Comparison of ENCODE assay signal across 13 mouse cellular contexts in genomic region chrX:112422998-112423397, GRCm38 (mm10). TPM values are rescaled to one million over a fixed set of nuclear protein-coding genes. Genes with fewer than 3 reads are reported as not detected.
DNase-seq lines count a peak whose midpoint lies in the region; ATAC-seq and TF ChIP-seq lines count a peak whose summit lies in the region.
"Not testable (repeated sequence)": the region's sequence is repeated elsewhere in the genome, so short reads cannot be mapped to it uniquely, and the experiment has no call there.
"Had no signal": no experiment of that assay in that cellular context is flagged by ENCODE, and none has a peak within 500 bp of the region (broad histone marks: within the 10 kb centered on the region; RNA-seq: fewer than 3 reads in every experiment).

No protein-coding gene starts in this region.

- ATAC-seq in lung, postnatal 0 days: not testable (repeated sequence)

- H3K27me3 ChIP-seq in lung, postnatal 0 days (replicated peaks; ENCODE audit: insufficient read depth, low read length): not testable (repeated sequence)

- H3K27ac ChIP-seq in lung, postnatal 0 days (ENCODE audit: low read length): not testable (repeated sequence)

- not testable (repeated sequence) for H3K4me3 ChIP-seq in lung, postnatal 0 days (ENCODE audit: low read depth, low read length)

- DNase-seq in MN1 (ENCODE audit: low spot score): peak; percentile 23
- DNase-seq in c-Kit-positive CD71-positive TER-119-positive erythroid progenitor cells, embryonic 14.5 days (ENCODE audit: low spot score): peak; percentile 27
- DNase-seq in fibroblast of lung, adult 2 months (ENCODE audit: low read depth): peak; percentile 1
- DNase-seq in hindlimb bud, embryonic 11.5 days (ENCODE audit: extremely low spot score, low read depth, low spot score): peak; percentile 35
- DNase-seq in layer of hippocampus, postnatal 10 days (ENCODE audit: low spot score in 2 of 2): peak; percentile 6 to 22
- peak; percentile 28 for DNase-seq in lung, postnatal 0 days (ENCODE audit: low spot score)
- peak; percentile 3 for DNase-seq in right cerebral cortex, adult 18-20 months

- 33% methylated on average over 2 of the region's 2 CpGs for WGBS in lung, postnatal 0 days

- H3K9me3 ChIP-seq in lung, postnatal 0 days (ENCODE audit: low read length): not testable (repeated sequence)

- not testable (repeated sequence) for H3K4me2 ChIP-seq in lung, postnatal 0 days (replicated peaks; ENCODE audit: low read depth, low read length)

- peak; percentile 47 for TF ChIP-seq CTCF in lung, postnatal 0 days (IDR thresholded peaks at IDR 0.05)

- H3K36me3 ChIP-seq in lung, postnatal 0 days (ENCODE audit: insufficient read depth, low read length): not testable (repeated sequence)

- H3K4me1 ChIP-seq in lung, postnatal 0 days (ENCODE audit: insufficient read depth, low read depth, low read length): not testable (repeated sequence)

- TF ChIP-seq EP300 in lung, postnatal 0 days (IDR thresholded peaks at IDR 0.05): not testable (repeated sequence)

- H3K9ac ChIP-seq in lung, postnatal 0 days (replicated peaks; ENCODE audit: low read depth): not testable (repeated sequence)

RNA-seq across cellular contexts. Expression of gene Satl1, which starts 16.4 kb away (rescaled TPM):
- not detected for total RNA-seq in layer of hippocampus, postnatal 10 days (2021)
- polyA plus RNA-seq in lung, postnatal 0 days (2015; fragmentation: Nextera tagmentation; extraction: Ambion mirVana): not detected in 2 replicates
- total RNA-seq: layer of hippocampus, adult 18-20 months; megakaryocyte-erythroid progenitor cell, adult 5-6 weeks had no signal
- polyA plus RNA-seq: heart, embryonic 10.5 days; hindbrain, embryonic 13.5 days; liver, embryonic 11.5 days; neural tube, embryonic 12.5 days had no signal
